Mouse (Mus musculus) lung, embryonic 16.5 days (tissue): ENCODE results near the gene Arpc3. TPM values are rescaled to one million over a fixed set of nuclear protein-coding genes. Genes with fewer than 3 reads are reported as not detected.

ENCODE experiments used
- polyA plus RNA-seq: library from polyadenylated mRNA; unstranded; fragments of >200 nt; fragmentation: Nextera tagmentation; extraction: Ambion mirVana; gene quantifications from 2 replicates; pipeline ENCODE4 v1.2.1, GENCODE M21; 2015

Gene Arpc3
- polyA plus RNA-seq, 1 experiment from 2014 or later: 162 TPM

Other genes with a start within 250 kb of the Arpc3 start
- gene Ppp1cc, start 233.6 kb upstream of the Arpc3 start, polyA plus RNA-seq: 214 and 259 TPM in 2 replicates
- gene Hvcn1, start 185.1 kb upstream of the Arpc3 start, polyA plus RNA-seq: 4.4 and 5.0 TPM in 2 replicates
- 6.5 and 7.4 TPM in 2 replicates for gene Tctn1, start 127.4 kb upstream of the Arpc3 start, polyA plus RNA-seq
- 8.6 and 8.9 TPM in 2 replicates for gene Pptc7, start 107.5 kb upstream of the Arpc3 start, polyA plus RNA-seq
- 10.2 and 11.4 TPM in 2 replicates for gene Rad9b, start 37.6 kb upstream of the Arpc3 start, polyA plus RNA-seq
- gene Vps29, start 37.5 kb upstream of the Arpc3 start, polyA plus RNA-seq: 210 and 225 TPM in 2 replicates
- gene Gpn3, start 20.0 kb upstream of the Arpc3 start, polyA plus RNA-seq: 76.2 and 76.8 TPM in 2 replicates
- gene Fam216a, start 19.5 kb upstream of the Arpc3 start, polyA plus RNA-seq: 65.2 and 66.5 TPM in 2 replicates
- gene Anapc7, start 29.8 kb downstream of the Arpc3 start, polyA plus RNA-seq: 42.8 and 44.0 TPM in 2 replicates
- gene Atp2a2, start 110.3 kb downstream of the Arpc3 start, polyA plus RNA-seq: 28.8 TPM in 2 replicates
- 41.3 and 46.0 TPM in 2 replicates for gene Ift81, start 222.6 kb downstream of the Arpc3 start, polyA plus RNA-seq